Mouse (Mus musculus) CH12.LX (cell line): ENCODE measurements around the gene Efna4. TPM values are rescaled to one million over a fixed set of nuclear protein-coding genes. Genes with fewer than 3 reads are reported as not detected.

ENCODE experiments used
- DNase-seq: peaks from one replicate; pipeline ENCODE4 v3.0.0-alpha.2; 2013; ENCODE audit errors: extremely low read depth
- H3K27ac ChIP-seq: 2 replicates; pipeline ENCODE4 v1.5.1; 2012; ENCODE audit warnings: low read depth, mild to moderate bottlenecking, control low read depth, moderate library complexity; ENCODE audit not compliant: insufficient read depth
- H3K27me3 ChIP-seq: replicated peaks from 2 replicates; pipeline ENCODE3; 2012; ENCODE audit warnings: inconsistent platforms
- H3K36me3 ChIP-seq, 2 experiments: replicated peaks in 1 of 2; 2 replicates each; pipeline versions ENCODE3 to v1.6.1; 2012; ENCODE audit warnings: inconsistent platforms in 1 of 2, low read length in 1 of 2, mild to moderate bottlenecking in 1 of 2, mixed read lengths in 1 of 2, moderate library complexity in 1 of 2; ENCODE audit not compliant: control insufficient read depth in 1 of 2, insufficient read depth in 1 of 2
- H3K4me1 ChIP-seq, 2 experiments: 2 replicates each; pipeline ENCODE4 v1.6.1; 2012; ENCODE audit warnings: inconsistent platforms in 1 of 2, moderate library complexity in 1 of 2; ENCODE audit not compliant: insufficient read depth in 2 of 2, control insufficient read depth in 1 of 2
- H3K4me2 ChIP-seq: 2 replicates; pipeline ENCODE4 v1.6.1; 2012; ENCODE audit warnings: low read depth, mild to moderate bottlenecking, control low read depth; ENCODE audit not compliant: poor library complexity, insufficient read depth, severe bottlenecking
- H3K4me3 ChIP-seq, 3 experiments: fragments of 150-350 bp in 1 of 3; sonication (generic) in 1 of 3; replicated peaks in 1 of 3; 2 replicates each; pipeline versions ENCODE3 to v1.5.1; 2011 to 2012; ENCODE audit warnings: low read depth in 2 of 3, low read length in 2 of 3, mild to moderate bottlenecking in 2 of 3, moderate library complexity in 2 of 3, control low read depth in 1 of 3, improper control_type of control experiment in 1 of 3, inconsistent platforms in 1 of 3, mixed read lengths in 1 of 3; ENCODE audit not compliant: poor library complexity in 1 of 3
- H3K79me2 ChIP-seq: replicated peaks from 2 replicates; pipeline ENCODE4 v1.6.1; 2012; ENCODE audit warnings: mild to moderate bottlenecking, moderate library complexity; ENCODE audit not compliant: control insufficient read depth, poor library complexity, insufficient read depth, severe bottlenecking; ENCODE audit errors: extremely low read depth
- H3K9ac ChIP-seq: 2 replicates; pipeline ENCODE4 v1.6.1; 2012; ENCODE audit warnings: low read depth, mild to moderate bottlenecking, control low read depth, moderate library complexity; ENCODE audit not compliant: insufficient read depth
- H3K9me3 ChIP-seq: replicated peaks from 2 replicates; pipeline ENCODE3; 2012; ENCODE audit warnings: low read length, inconsistent platforms, mixed read lengths
- BHLHE40 ChIP-seq: IDR thresholded peaks from 2 replicates; pipeline ENCODE4 v1.6.1; 2011; ENCODE audit warnings: mild to moderate bottlenecking, low read depth, low read length, improper control_type of control experiment
- CHD1 ChIP-seq: IDR thresholded peaks from 2 replicates; pipeline ENCODE4 v1.6.1; 2012; ENCODE audit warnings: low read depth, low read length, improper control_type of control experiment, inconsistent platforms
- CHD2 ChIP-seq: IDR thresholded peaks from 2 replicates; pipeline ENCODE4 v1.6.1; 2011; ENCODE audit warnings: low read length, improper control_type of control experiment
- E2F4 ChIP-seq: IDR thresholded peaks from 2 replicates; pipeline ENCODE4 v1.6.1; 2011; ENCODE audit warnings: low read depth, low read length, improper control_type of control experiment; ENCODE audit not compliant: insufficient replicate concordance
- ELF1 ChIP-seq: IDR thresholded peaks from 2 replicates; pipeline ENCODE4 v1.6.1; 2014; ENCODE audit warnings: low read depth, mild to moderate bottlenecking, inconsistent platforms, low read length, improper control_type of control experiment
- EP300 ChIP-seq: IDR thresholded peaks from 2 replicates; pipeline ENCODE4 v1.6.1; 2011; ENCODE audit warnings: low read length, improper control_type of control experiment
- GABPA ChIP-seq: IDR thresholded peaks from 2 replicates; pipeline ENCODE4 v1.6.1; 2012; ENCODE audit warnings: low read depth, low read length, improper control_type of control experiment, inconsistent platforms; ENCODE audit not compliant: insufficient replicate concordance
- IRF4 ChIP-seq: IDR thresholded peaks from 2 replicates; pipeline ENCODE4 v1.6.1; 2014; ENCODE audit warnings: low read depth, mild to moderate bottlenecking, inconsistent platforms, low read length, improper control_type of control experiment
- JUN ChIP-seq: IDR thresholded peaks from 2 replicates; pipeline ENCODE4 v1.6.1; 2011; ENCODE audit warnings: low read depth, mild to moderate bottlenecking, low read length, improper control_type of control experiment, moderate library complexity; ENCODE audit not compliant: insufficient read depth
- JUND ChIP-seq: conservative IDR thresholded peaks from 2 replicates; pipeline ENCODE4 v1.6.1; 2011; ENCODE audit warnings: low read depth, low read length, improper control_type of control experiment
- KAT2A ChIP-seq: IDR thresholded peaks from 2 replicates; pipeline ENCODE4 v1.6.1; 2012; ENCODE audit warnings: low read length, improper control_type of control experiment, inconsistent platforms; ENCODE audit not compliant: insufficient replicate concordance
- MAZ ChIP-seq: IDR thresholded peaks from 2 replicates; pipeline ENCODE4 v1.6.1; 2012; ENCODE audit warnings: low read depth, mild to moderate bottlenecking, inconsistent platforms, low read length, improper control_type of control experiment, moderate library complexity
- MXI1 ChIP-seq: IDR thresholded peaks from 2 replicates; pipeline ENCODE4 v1.6.1; 2011; ENCODE audit warnings: mild to moderate bottlenecking, low read depth, low read length, improper control_type of control experiment
- MYC ChIP-seq: IDR thresholded peaks from 2 replicates; pipeline ENCODE4 v1.6.1; 2011; ENCODE audit warnings: low read depth, mild to moderate bottlenecking, improper control_type of control experiment, low read length
- NELFE ChIP-seq: IDR thresholded peaks from 2 replicates; pipeline ENCODE4 v1.6.1; 2011; ENCODE audit warnings: low read depth, low read length, improper control_type of control experiment
- NRF1 ChIP-seq: IDR thresholded peaks from 2 replicates; pipeline ENCODE4 v1.6.1; 2014; ENCODE audit warnings: low read depth, mild to moderate bottlenecking, inconsistent platforms, low read length, improper control_type of control experiment, moderate library complexity
- POLR2A ChIP-seq: IDR thresholded peaks from 2 replicates; pipeline ENCODE4 v1.6.1; 2011; ENCODE audit warnings: low read depth, mild to moderate bottlenecking, improper control_type of control experiment, low read length
- POLR2AphosphoS2 ChIP-seq: IDR thresholded peaks from 2 replicates; pipeline ENCODE4 v1.6.1; 2011; ENCODE audit warnings: low read depth, low read length, improper control_type of control experiment
- SIN3A ChIP-seq: IDR thresholded peaks from 2 replicates; pipeline ENCODE4 v1.6.1; 2012; ENCODE audit warnings: low read length, improper control_type of control experiment, inconsistent platforms
- SMC3 ChIP-seq: IDR thresholded peaks from 2 replicates; pipeline ENCODE4 v1.6.1; 2011; ENCODE audit warnings: low read depth, low read length, improper control_type of control experiment
- TCF12 ChIP-seq: IDR thresholded peaks from 2 replicates; pipeline ENCODE4 v1.6.1; 2014; ENCODE audit warnings: low read depth, mild to moderate bottlenecking, inconsistent platforms, low read length, improper control_type of control experiment
- UBTF ChIP-seq: IDR thresholded peaks from 2 replicates; pipeline ENCODE4 v1.6.1; 2012; ENCODE audit warnings: low read depth, mild to moderate bottlenecking, inconsistent platforms, low read length, improper control_type of control experiment, moderate library complexity
- ZC3H11A ChIP-seq: IDR thresholded peaks from 2 replicates; pipeline ENCODE4 v1.6.1; 2012; ENCODE audit warnings: low read depth, mild to moderate bottlenecking, inconsistent platforms, low read length, improper control_type of control experiment
- ZKSCAN1 ChIP-seq: IDR thresholded peaks from 2 replicates; pipeline ENCODE4 v1.6.1; 2012; ENCODE audit warnings: low read depth, inconsistent platforms, low read length, improper control_type of control experiment, borderline replicate concordance
- ZNF384 ChIP-seq: IDR thresholded peaks from 2 replicates; pipeline ENCODE4 v1.6.1; 2012; ENCODE audit warnings: low read depth, low read length, improper control_type of control experiment, inconsistent platforms
- dilution Hi-C: fragments of 300-500 bp; cut with MboI; formaldehyde crosslinking; loops from 2 replicates; pipeline ENCODE4 v1.14.3; 2020; ENCODE audit warnings: low sequenced_read_pairs; ENCODE audit not compliant: extremely low pct_unique_long_range_greater_than_20kb, extremely low pct_ligation_motif_present
- in situ Hi-C: fragments of 300-500 bp; cut with MboI; formaldehyde crosslinking; loops from 3 replicates; pipeline ENCODE4 v1.14.3; 2019; ENCODE audit warnings: low sequenced_read_pairs, low pct_ligation_motif_present, low pct_unique_long_range_greater_than_20kb, mixed read lengths
- polyA plus RNA-seq: library from polyadenylated mRNA; unstranded; fragments of >175 nt; gene quantifications from 2 replicates; pipeline ENCODE4 v1.2.1, GENCODE M21; 2012; ENCODE audit warnings: low read depth; ENCODE audit not compliant: insufficient read length
- total RNA-seq, 2 experiments: library from RNA; depleted of rRNA; stranded (reverse); fragments of 300-350 nt in 1 of 2; fragments of >200 nt in 1 of 2; gene quantifications; 2 replicates each; pipeline ENCODE4 v1.2.3; 2012 to 2014

Gene Efna4
- total and polyA plus RNA-seq, 3 experiments, result 1.1 to 2.6 (median 1.1) TPM

DNA sequence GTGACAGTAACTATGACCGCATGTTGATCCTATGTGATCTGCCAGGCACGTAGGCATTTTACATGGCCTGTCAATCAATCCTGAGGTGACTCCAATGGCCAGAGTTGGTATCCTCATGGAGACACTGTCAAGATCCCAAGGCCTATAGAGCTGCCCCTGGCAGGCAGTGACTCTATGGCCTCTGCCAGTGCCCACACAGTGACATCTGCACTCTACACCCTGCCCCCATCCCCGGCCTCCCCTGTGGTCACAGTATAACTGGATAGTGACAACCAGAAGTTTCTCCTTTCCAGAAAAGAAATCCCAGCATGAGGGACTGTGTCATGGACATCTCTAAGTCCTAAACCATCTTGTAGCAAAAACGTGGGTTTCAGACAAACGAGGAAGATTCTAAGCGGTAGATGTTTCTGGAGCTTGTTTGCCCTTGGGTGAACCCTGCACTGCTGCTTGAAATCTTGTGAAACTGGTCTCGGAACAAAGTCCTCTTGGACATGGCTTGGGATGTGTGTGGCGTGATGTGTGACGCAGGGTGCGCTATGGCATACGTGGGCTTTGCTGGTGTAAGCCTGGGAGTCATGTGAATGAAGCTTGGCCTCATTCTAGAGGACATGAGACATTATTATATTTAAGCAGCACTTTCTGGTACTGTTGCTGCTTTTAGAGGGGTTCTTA is 44.4 kb downstream of the Efna4 start:
- Histone ChIP-seq H3K4me2 (no peak overlapping the region), H3K9ac (no peak overlapping the region), H3K4me1 (peaks cover 10 to 42% of the 10 kb centered on the region in 2 experiments), H3K4me3 (no peak overlapping the region), H3K27me3 (no peaks in the 10 kb centered on the region), H3K36me3 (no peaks in the 10 kb centered on the region), H3K27ac (no peak overlapping the region), H3K79me2 (no peaks in the 10 kb centered on the region), H3K9me3 (no peaks in the 10 kb centered on the region)
- DNase-seq, result no peak
- in situ Hi-C loops, result no loop called here
- TF ChIP-seq ZKSCAN1 (no peak), ZC3H11A (no peak), KAT2A (no peak), JUND (no peak), MAZ (no peak), POLR2A (no peak), CHD1 (no peak), NELFE (no peak), GABPA (no peak), MYC (no peak), JUN (no peak), CHD2 (no peak), EP300 (no peak), ELF1 (no peak), UBTF (no peak), NRF1 (no peak), IRF4 (no peak), SMC3 (no peak), BHLHE40 (no peak), MXI1 (no peak)
- dilution Hi-C loops, result no loop called here

DNA sequence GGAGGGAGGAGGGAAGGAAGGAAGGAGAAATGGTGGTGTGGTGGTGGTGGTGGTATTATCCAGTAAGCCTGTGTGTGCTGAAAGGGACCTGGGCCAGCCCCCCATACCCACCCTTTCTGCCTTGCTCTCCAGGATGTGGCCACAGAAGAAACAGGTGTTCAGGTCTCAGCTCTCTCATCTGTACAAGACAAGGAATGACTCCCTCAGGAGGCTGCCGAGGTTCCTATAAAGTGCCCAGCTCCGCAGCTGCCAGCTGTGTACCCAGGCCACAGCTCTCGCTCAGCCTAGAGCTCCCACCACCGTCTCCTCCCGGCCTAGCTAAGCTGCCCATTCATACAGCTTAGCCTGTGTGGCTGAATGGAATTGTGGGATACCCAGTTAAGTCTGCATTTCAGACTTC is 45.5 kb downstream of the Efna4 start:
- Histone ChIP-seq H3K9ac (no peak overlapping the region), H3K79me2 (no peaks in the 10 kb centered on the region), H3K36me3 (no peaks in the 10 kb centered on the region), H3K4me3 (no peak overlapping the region), H3K4me2 (no peak overlapping the region), H3K4me1 (peaks cover 12 to 45% of the 10 kb centered on the region in 2 experiments), H3K9me3 (no peaks in the 10 kb centered on the region), H3K27me3 (no peaks in the 10 kb centered on the region), H3K27ac (no peak overlapping the region)
- dilution Hi-C loops, result no loop called here
- in situ Hi-C loops, result no loop called here
- TF ChIP-seq IRF4, result no peak
- TF ChIP-seq ZNF384, result no peak
- no peak for TF ChIP-seq E2F4
- TF ChIP-seq SIN3A, result no peak
- no peak for TF ChIP-seq TCF12
- TF ChIP-seq CHD2, result no peak
- no peak for TF ChIP-seq POLR2AphosphoS2
- no peak for DNase-seq
